Mouse (Mus musculus): ENCODE data around the gene Cxcl10. TPM values are rescaled to one million over a fixed set of nuclear protein-coding genes. Genes with fewer than 3 reads are reported as not detected.

Cxcl10 gene
- polyA plus RNA-seq, 1 experiment: 9.6 TPM

- H3K27me3 ChIP-seq (ENCODE audit: control insufficient read depth, insufficient read depth, low read length): no peaks in the 10 kb centered on the region
- no peaks in the 10 kb centered on the region for H3K4me1 ChIP-seq (ENCODE audit: control insufficient read depth, insufficient read depth, insufficient read length, low read length)
- H3K4me3 ChIP-seq (ENCODE audit: low read depth, low read length): no peak overlapping the region
- H3K27ac ChIP-seq (ENCODE audit: insufficient read depth, low read depth, low read length): no peak overlapping the region
- no peaks in the 10 kb centered on the region for H3K36me3 ChIP-seq (ENCODE audit: control insufficient read depth, insufficient read depth, low read length)
- no peak for TF ChIP-seq POLR2A (IDR thresholded peaks at IDR 0.05; ENCODE audit: low read depth, low read length)
- peak; percentile 46; the same call in 1 of the 2 replicates for TF ChIP-seq CTCF (IDR thresholded peaks at IDR 0.05; ENCODE audit: extremely low read depth, insufficient read length, insufficient replicate concordance, low read depth, low read length)
- 35% methylated on average over 12 of the region's 12 CpGs for WGBS
Observed at GRCm38 (mm10) chr5:92381550-92382348, 33.1 kb upstream of the Cxcl10 start.

- Histone ChIP-seq H3K4me3 (ENCODE audit: low read depth, low read length) (no peak overlapping the region), H3K4me1 (ENCODE audit: control insufficient read depth, insufficient read depth, insufficient read length, low read length) (no peaks in the 10 kb centered on the region), H3K27ac (ENCODE audit: insufficient read depth, low read depth, low read length) (no peak overlapping the region), H3K27me3 (ENCODE audit: control insufficient read depth, insufficient read depth, low read length) (no peaks in the 10 kb centered on the region), H3K36me3 (ENCODE audit: control insufficient read depth, insufficient read depth, low read length) (no peaks in the 10 kb centered on the region)
- WGBS: 44% methylated on average over 13 of the region's 13 CpGs
- TF ChIP-seq POLR2A (IDR thresholded peaks at IDR 0.05; ENCODE audit: low read depth, low read length) (no peak), CTCF (IDR thresholded peaks at IDR 0.05; ENCODE audit: extremely low read depth, insufficient read length, insufficient replicate concordance, low read depth, low read length) (no peak)
Observed at GRCm38 (mm10) chr5:92376795-92377405, 28.2 kb upstream of the Cxcl10 start.

- WGBS: 75% methylated on average over 17 of the region's 17 CpGs
- Histone ChIP-seq H3K27ac (ENCODE audit: insufficient read depth, low read depth, low read length) (peak overlapping the region; percentile 78), H3K4me3 (ENCODE audit: low read depth, low read length) (peak overlapping the region; percentile 45), H3K4me1 (ENCODE audit: control insufficient read depth, insufficient read depth, insufficient read length, low read length) (no peaks in the 10 kb centered on the region), H3K36me3 (ENCODE audit: control insufficient read depth, insufficient read depth, low read length) (no peaks in the 10 kb centered on the region), H3K27me3 (ENCODE audit: control insufficient read depth, insufficient read depth, low read length) (no peaks in the 10 kb centered on the region)
- no peak for TF ChIP-seq POLR2A (IDR thresholded peaks at IDR 0.05; ENCODE audit: low read depth, low read length)
- TF ChIP-seq CTCF (IDR thresholded peaks at IDR 0.05; ENCODE audit: extremely low read depth, insufficient read length, insufficient replicate concordance, low read depth, low read length): no peak
Observed at GRCm38 (mm10) chr5:92375368-92375767, 26.7 kb upstream of the Cxcl10 start.

GRCm38 (mm10) chr5:92374721-92375142, 26.0 kb upstream of the Cxcl10 start:
- H3K27me3 ChIP-seq (ENCODE audit: control insufficient read depth, insufficient read depth, low read length): no peaks in the 10 kb centered on the region
- TF ChIP-seq POLR2A (IDR thresholded peaks at IDR 0.05; ENCODE audit: low read depth, low read length): no peak
- no peak for TF ChIP-seq CTCF (IDR thresholded peaks at IDR 0.05; ENCODE audit: extremely low read depth, insufficient read length, insufficient replicate concordance, low read depth, low read length)
- peak overlapping the region; percentile 78 for H3K27ac ChIP-seq (ENCODE audit: insufficient read depth, low read depth, low read length)
- H3K4me3 ChIP-seq (ENCODE audit: low read depth, low read length): no peak overlapping the region
- H3K36me3 ChIP-seq (ENCODE audit: control insufficient read depth, insufficient read depth, low read length): no peaks in the 10 kb centered on the region
- H3K4me1 ChIP-seq (ENCODE audit: control insufficient read depth, insufficient read depth, insufficient read length, low read length): no peaks in the 10 kb centered on the region
- 46% methylated on average over 6 of the region's 6 CpGs for WGBS

- Histone ChIP-seq H3K27ac (ENCODE audit: insufficient read depth, low read depth, low read length) (no peak overlapping the region), H3K4me1 (ENCODE audit: control insufficient read depth, insufficient read depth, insufficient read length, low read length) (peaks cover 4% of the 10 kb centered on the region; the same call in 1 of the 2 replicates), H3K27me3 (ENCODE audit: control insufficient read depth, insufficient read depth, low read length) (no peaks in the 10 kb centered on the region), H3K36me3 (ENCODE audit: control insufficient read depth, insufficient read depth, low read length) (no peaks in the 10 kb centered on the region), H3K4me3 (ENCODE audit: low read depth, low read length) (no peak overlapping the region)
- WGBS: 46% methylated on average over 2 of the region's 2 CpGs
- TF ChIP-seq POLR2A (IDR thresholded peaks at IDR 0.05; ENCODE audit: low read depth, low read length): no peak
- no peak for TF ChIP-seq CTCF (IDR thresholded peaks at IDR 0.05; ENCODE audit: extremely low read depth, insufficient read length, insufficient replicate concordance, low read depth, low read length)
Observed at GRCm38 (mm10) chr5:92372605-92373004, 23.9 kb upstream of the Cxcl10 start.

GRCm38 (mm10) chr5:92371361-92371976, 22.8 kb upstream of the Cxcl10 start:
- TF ChIP-seq POLR2A (IDR thresholded peaks at IDR 0.05; ENCODE audit: low read depth, low read length) (no peak), CTCF (IDR thresholded peaks at IDR 0.05; ENCODE audit: extremely low read depth, insufficient read length, insufficient replicate concordance, low read depth, low read length) (no peak)
- H3K27ac ChIP-seq (ENCODE audit: insufficient read depth, low read depth, low read length): no peak overlapping the region
- H3K36me3 ChIP-seq (ENCODE audit: control insufficient read depth, insufficient read depth, low read length): no peaks in the 10 kb centered on the region
- H3K4me1 ChIP-seq (ENCODE audit: control insufficient read depth, insufficient read depth, insufficient read length, low read length): peaks cover 7% of the 10 kb centered on the region; the same call in 1 of the 2 replicates
- WGBS: 91% methylated on average over 14 of the region's 14 CpGs
- H3K27me3 ChIP-seq (ENCODE audit: control insufficient read depth, insufficient read depth, low read length): no peaks in the 10 kb centered on the region
- no peak overlapping the region for H3K4me3 ChIP-seq (ENCODE audit: low read depth, low read length)

- Histone ChIP-seq H3K4me1 (ENCODE audit: control insufficient read depth, insufficient read depth, insufficient read length, low read length) (peaks cover 13% of the 10 kb centered on the region; the same call in 1 of the 2 replicates), H3K27ac (ENCODE audit: insufficient read depth, low read depth, low read length) (no peak overlapping the region), H3K36me3 (ENCODE audit: control insufficient read depth, insufficient read depth, low read length) (no peaks in the 10 kb centered on the region), H3K27me3 (ENCODE audit: control insufficient read depth, insufficient read depth, low read length) (no peaks in the 10 kb centered on the region), H3K4me3 (ENCODE audit: low read depth, low read length) (no peak overlapping the region)
- 83% methylated on average over 6 of the region's 6 CpGs for WGBS
- no peak for TF ChIP-seq CTCF (IDR thresholded peaks at IDR 0.05; ENCODE audit: extremely low read depth, insufficient read length, insufficient replicate concordance, low read depth, low read length)
- TF ChIP-seq POLR2A (IDR thresholded peaks at IDR 0.05; ENCODE audit: low read depth, low read length): no peak
Observed at GRCm38 (mm10) chr5:92370891-92371290, 22.2 kb upstream of the Cxcl10 start.

Measured in small intestine, adult 2 months (tissue).